Mouse (Mus musculus): Measurements from ENCODE around the gene Actc1.

DNA sequence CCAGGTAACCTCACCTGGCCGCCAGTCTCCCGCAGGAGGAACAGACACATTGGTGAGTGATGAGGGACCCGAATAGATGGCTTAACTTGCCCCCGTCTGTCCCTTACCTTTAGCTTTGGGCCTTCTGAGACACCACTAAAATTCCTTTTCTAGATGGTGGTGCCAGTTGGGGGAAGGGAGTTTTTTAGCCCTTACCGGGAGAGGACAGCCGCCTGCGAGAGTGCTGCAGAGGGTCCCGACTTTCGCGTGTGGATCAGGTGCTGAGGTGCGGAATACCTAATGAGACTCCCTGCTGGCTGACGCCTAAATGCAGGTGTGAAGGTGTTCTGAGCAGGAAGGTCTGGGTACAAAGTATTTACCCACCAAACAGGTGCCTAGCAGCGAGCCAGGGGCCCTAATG lies 39.5 kb downstream of the Actc1 start:
- TF ChIP-seq CTCF (IDR thresholded peaks at IDR 0.05; ENCODE audit: low read depth): no peak
- no peak for TF ChIP-seq EP300 (optimal IDR thresholded peaks at IDR 0.05)

Data from stomach, postnatal 0 days (tissue).